Mouse (Mus musculus) erythroblast, embryonic 14.5 days (primary cell): ENCODE results near the gene Zic2. TPM values are rescaled to one million over a fixed set of nuclear protein-coding genes. Genes with fewer than 3 reads are reported as not detected.

Experiments used
- H3K27me3 ChIP-seq: 2 replicates; pipeline ENCODE4 v1.6.1; 2012; ENCODE audit warnings: inconsistent platforms; ENCODE audit not compliant: control insufficient read depth
- H3K36me3 ChIP-seq: 2 replicates; pipeline ENCODE4 v1.6.1; 2012; ENCODE audit warnings: mild to moderate bottlenecking, inconsistent platforms; ENCODE audit not compliant: control insufficient read depth
- H3K4me1 ChIP-seq: 2 replicates; pipeline ENCODE4 v1.6.1; 2012; ENCODE audit warnings: inconsistent platforms; ENCODE audit not compliant: control insufficient read depth
- H3K4me3 ChIP-seq: replicated peaks from 2 replicates; pipeline ENCODE3; 2012; ENCODE audit warnings: moderate library complexity, mild to moderate bottlenecking, inconsistent platforms
- H3K9me3 ChIP-seq: 2 replicates; pipeline ENCODE4 v1.6.1; 2012; ENCODE audit warnings: low read length, inconsistent platforms, mixed read lengths; ENCODE audit not compliant: control insufficient read depth
- GATA1 ChIP-seq: IDR thresholded peaks from 2 replicates; pipeline ENCODE4 v1.6.1; 2012; ENCODE audit warnings: low read length, inconsistent platforms, mixed read lengths
- TAL1 ChIP-seq: IDR thresholded peaks from 3 replicates; pipeline ENCODE4 v1.6.1; 2012; ENCODE audit warnings: low read length, inconsistent platforms, mixed read lengths
- polyA plus RNA-seq: library from polyadenylated mRNA; stranded (reverse); fragments of >175 nt; gene quantifications from 2 replicates; pipeline ENCODE4 v1.2.3, GENCODE M21; 2012

Gene Zic2
- polyA plus RNA-seq, 1 experiment, result not detected

- Histone ChIP-seq H3K36me3 (no peaks in the 10 kb centered on the region), H3K4me3 (no peak overlapping the region), H3K9me3 (peaks cover 2% of the 10 kb centered on the region; the same call in 1 of the 2 replicates), H3K27me3 (peaks cover 61% of the 10 kb centered on the region), H3K4me1 (no peaks in the 10 kb centered on the region)
- TF ChIP-seq GATA1 (no peak), TAL1 (no peak)
These were observed 16.8 kb downstream of the Zic2 start for GRCm38 (mm10) chr14:122492015-122492414.

GRCm38 (mm10) chr14:122509058-122509457 is 33.8 kb downstream of the Zic2 start:
- H3K4me1 ChIP-seq, result no peaks in the 10 kb centered on the region
- no peaks in the 10 kb centered on the region for H3K9me3 ChIP-seq
- no peak overlapping the region for H3K4me3 ChIP-seq
- H3K36me3 ChIP-seq, result no peaks in the 10 kb centered on the region
- no peak for TF ChIP-seq GATA1
- TF ChIP-seq TAL1, result no peak
- H3K27me3 ChIP-seq, result 0 out of 2 replicates have a peak, but pooled peaks cover 2% of the 10 kb centered on the region

GRCm38 (mm10) chr14:122511519-122511918 is 36.3 kb downstream of the Zic2 start:
- no peak for TF ChIP-seq TAL1
- no peak for TF ChIP-seq GATA1
- Histone ChIP-seq H3K36me3 (no peaks in the 10 kb centered on the region), H3K27me3 (0 out of 2 replicates have a peak, but pooled peaks cover 2% of the 10 kb centered on the region), H3K4me1 (no peaks in the 10 kb centered on the region), H3K4me3 (no peak overlapping the region), H3K9me3 (no peaks in the 10 kb centered on the region)

GRCm38 (mm10) chr14:122513511-122514036 is 38.3 kb downstream of the Zic2 start:
- Histone ChIP-seq H3K9me3 (no peaks in the 10 kb centered on the region), H3K27me3 (0 out of 2 replicates have a peak, but pooled peaks cover 2% of the 10 kb centered on the region), H3K4me3 (no peak overlapping the region), H3K36me3 (no peaks in the 10 kb centered on the region), H3K4me1 (no peaks in the 10 kb centered on the region)
- TF ChIP-seq TAL1, result no peak
- no peak for TF ChIP-seq GATA1

GRCm38 (mm10) chr14:122528475-122528874 is 53.2 kb downstream of the Zic2 start:
- no peaks in the 10 kb centered on the region for H3K36me3 ChIP-seq
- no peak overlapping the region for H3K4me3 ChIP-seq
- peaks cover 2% of the 10 kb centered on the region for H3K4me1 ChIP-seq
- H3K9me3 ChIP-seq, result no peaks in the 10 kb centered on the region
- TF ChIP-seq TAL1 (no peak), GATA1 (no peak)
- H3K27me3 ChIP-seq, result no peaks in the 10 kb centered on the region

Other genes starting within 250 kb of the Zic2 start
- 0.02 TPM in 1 of 2 replicates, not detected in the other for gene Gm5089, start 24.3 kb upstream of the Zic2 start, polyA plus RNA-seq
- gene Zic5, start 9.8 kb upstream of the Zic2 start, polyA plus RNA-seq, result 0.02 TPM in 1 of 2 replicates, not detected in the other
- not detected in 2 replicates for gene Gm10837, start 15.2 kb downstream of the Zic2 start, polyA plus RNA-seq
- gene Pcca, start 58.9 kb downstream of the Zic2 start, polyA plus RNA-seq, result 0.07 and 0.09 TPM in 2 replicates